Mouse (Mus musculus) limb, embryonic 12.5 days (tissue): Measurements from ENCODE around the gene Pdia6. TPM values are rescaled to one million over a fixed set of nuclear protein-coding genes. Genes with fewer than 3 reads are reported as not detected.

ENCODE experiments used
- ATAC-seq: fragments of 200-750 bp; cut with Nextera tagmentation; 2 replicates; pipeline ENCODE4 v1.8.0; 2017; ENCODE audit warnings: low read depth, moderate TSS enrichment; ENCODE audit not compliant: insufficient number of reproducible peaks, insufficient read depth, low FRiP score, low TSS enrichment
- H3K27ac ChIP-seq: fragments of 300-500 bp; sonication (generic); 2 replicates; pipeline ENCODE4 v1.5.1; 2016; ENCODE audit warnings: mild to moderate bottlenecking, moderate library complexity
- H3K27me3 ChIP-seq: fragments of 300-500 bp; sonication (generic); 2 replicates; pipeline ENCODE4 v1.6.1; 2016; ENCODE audit warnings: mild to moderate bottlenecking, moderate library complexity
- H3K36me3 ChIP-seq: fragments of 300-500 bp; sonication (generic); 2 replicates; pipeline ENCODE4 v1.6.1; 2016; ENCODE audit warnings: mild to moderate bottlenecking, moderate library complexity
- H3K4me1 ChIP-seq: fragments of 300-500 bp; sonication (generic); replicated peaks from 2 replicates; pipeline ENCODE4 v1.6.1; 2016
- H3K4me2 ChIP-seq: fragments of 300-500 bp; sonication (generic); 2 replicates; pipeline ENCODE4 v1.6.1; 2016; ENCODE audit warnings: mild to moderate bottlenecking, moderate library complexity
- H3K4me3 ChIP-seq: fragments of 300-500 bp; sonication (generic); replicated peaks from 2 replicates; pipeline ENCODE4 v1.5.1; 2016; ENCODE audit warnings: mild to moderate bottlenecking
- H3K9ac ChIP-seq: fragments of 300-500 bp; sonication (generic); replicated peaks from 2 replicates; pipeline ENCODE4 v1.6.1; 2016; ENCODE audit warnings: mild to moderate bottlenecking, moderate library complexity
- H3K9me3 ChIP-seq: fragments of 300-500 bp; sonication (generic); 2 replicates; pipeline ENCODE4 v1.6.1; 2016; ENCODE audit warnings: mild to moderate bottlenecking, moderate library complexity
- WGBS: fragments of 180-500 bp; shearing (Covaris S2); methylation state at CpG from one replicate; pipeline ENCODE4 v1.1.7; 2016; 5-methylcytosine and 5-hydroxymethylcytosine counted together
- polyA plus RNA-seq: library from polyadenylated mRNA; unstranded; fragments of >200 nt; fragmentation: Nextera tagmentation; extraction: Ambion mirVana; gene quantifications from 2 replicates; pipeline ENCODE4 v1.2.1, GENCODE M21; 2016

Pdia6 gene
- polyA plus RNA-seq, 1 experiment from 2014 or later: 582 TPM

- Histone ChIP-seq H3K9me3 (no peaks in the 10 kb centered on the region), H3K9ac (no peak overlapping the region), H3K4me1 (no peaks in the 10 kb centered on the region), H3K36me3 (no peaks in the 10 kb centered on the region), H3K4me2 (no peak overlapping the region), H3K27me3 (no peaks in the 10 kb centered on the region; the same call in 1 of the 2 replicates), H3K4me3 (no peak overlapping the region), H3K27ac (no peak overlapping the region)
- WGBS: 83% methylated on average over 7 of the region's 7 CpGs
- ATAC-seq: no peak
Measured at GRCm38 (mm10) chr12:17305445-17305844, 39.1 kb downstream of the Pdia6 start.

GRCm38 (mm10) chr12:17308246-17308645, 41.9 kb downstream of the Pdia6 start:
- Histone ChIP-seq H3K27me3 (no peaks in the 10 kb centered on the region), H3K36me3 (no peaks in the 10 kb centered on the region), H3K4me3 (no peak overlapping the region), H3K9ac (no peak overlapping the region), H3K4me2 (no peak overlapping the region), H3K9me3 (no peaks in the 10 kb centered on the region), H3K27ac (no peak overlapping the region), H3K4me1 (no peaks in the 10 kb centered on the region)
- no peak for ATAC-seq
- 58% methylated on average over 4 of the region's 4 CpGs for WGBS

- no peaks in the 10 kb centered on the region for H3K36me3 ChIP-seq
- H3K4me1 ChIP-seq: no peaks in the 10 kb centered on the region
- no peak overlapping the region for H3K27ac ChIP-seq
- no peaks in the 10 kb centered on the region for H3K27me3 ChIP-seq
- WGBS: 76% methylated on average over 16 of the region's 16 CpGs
- H3K4me2 ChIP-seq: no peak overlapping the region
- no peak overlapping the region for H3K9ac ChIP-seq
- ATAC-seq: no peak
- H3K4me3 ChIP-seq: no peak overlapping the region
- no peaks in the 10 kb centered on the region for H3K9me3 ChIP-seq
Measured at GRCm38 (mm10) chr12:17310852-17311839, 44.8 kb downstream of the Pdia6 start.

GRCm38 (mm10) chr12:17316096-17316495, 49.8 kb downstream of the Pdia6 start:
- Histone ChIP-seq H3K36me3 (no peaks in the 10 kb centered on the region), H3K27ac (no peak overlapping the region), H3K4me1 (no peaks in the 10 kb centered on the region), H3K27me3 (no peaks in the 10 kb centered on the region), H3K4me3 (no peak overlapping the region), H3K9ac (no peak overlapping the region), H3K9me3 (no peaks in the 10 kb centered on the region), H3K4me2 (no peak overlapping the region)
- WGBS: 84% methylated on average over 5 of the region's 5 CpGs
- ATAC-seq: no peak

- Histone ChIP-seq H3K36me3 (no peaks in the 10 kb centered on the region), H3K4me2 (no peak overlapping the region), H3K9ac (no peak overlapping the region), H3K4me1 (no peaks in the 10 kb centered on the region), H3K4me3 (no peak overlapping the region), H3K27me3 (peaks cover 14% of the 10 kb centered on the region), H3K9me3 (no peaks in the 10 kb centered on the region), H3K27ac (no peak overlapping the region)
- ATAC-seq: no peak
- 74% methylated on average over 4 of the region's 4 CpGs for WGBS
Measured at GRCm38 (mm10) chr12:17317970-17318369, 51.6 kb downstream of the Pdia6 start.

GRCm38 (mm10) chr12:17318453-17318852, 52.1 kb downstream of the Pdia6 start:
- WGBS: 81% methylated on average over 3 of the region's 3 CpGs
- no peak overlapping the region for H3K9ac ChIP-seq
- H3K4me2 ChIP-seq: no peak overlapping the region
- H3K27ac ChIP-seq: no peak overlapping the region
- ATAC-seq: no peak
- H3K36me3 ChIP-seq: no peaks in the 10 kb centered on the region
- no peaks in the 10 kb centered on the region for H3K9me3 ChIP-seq
- peaks cover 18% of the 10 kb centered on the region for H3K27me3 ChIP-seq
- no peaks in the 10 kb centered on the region for H3K4me1 ChIP-seq
- H3K4me3 ChIP-seq: no peak overlapping the region

GRCm38 (mm10) chr12:17324549-17325470, 58.5 kb downstream of the Pdia6 start:
- Histone ChIP-seq H3K4me2 (peak overlapping the region; percentile 85), H3K4me1 (peaks cover 12% of the 10 kb centered on the region), H3K9me3 (no peaks in the 10 kb centered on the region), H3K36me3 (no peaks in the 10 kb centered on the region), H3K27me3 (peaks cover 62% of the 10 kb centered on the region), H3K9ac (peak overlapping the region; percentile 44), H3K4me3 (peak overlapping the region; percentile 46), H3K27ac (no peak overlapping the region)
- ATAC-seq: no peak
- WGBS: 4% methylated on average over 51 of the region's 51 CpGs

GRCm38 (mm10) chr12:17329259-17329658, 62.9 kb downstream of the Pdia6 start, which contains the start of gene Atp6v1c2:
Gene Atp6v1c2 (minus strand): TSS chr12:17329359.
- H3K4me2 ChIP-seq: no peak within 1 kb of the TSS
- peaks cover 10% of the 10 kb centered on the region for H3K4me1 ChIP-seq
- H3K36me3 ChIP-seq: no peaks in the 10 kb centered on the region
- 75% methylated on average over 3 of the region's 3 CpGs for WGBS
- no peak for ATAC-seq
- no peak within 1 kb of the TSS for H3K27ac ChIP-seq
- H3K9ac ChIP-seq: no peak within 1 kb of the TSS
- H3K4me3 ChIP-seq: no peak within 1 kb of the TSS
- H3K9me3 ChIP-seq: no peaks in the 10 kb centered on the region
- peaks cover 35% of the 10 kb centered on the region for H3K27me3 ChIP-seq

GRCm38 (mm10) chr12:17333459-17333858, 67.1 kb downstream of the Pdia6 start:
- H3K4me1 ChIP-seq: no peaks in the 10 kb centered on the region
- WGBS: 22% methylated on average over 1 of the region's 1 CpGs
- no peaks in the 10 kb centered on the region for H3K27me3 ChIP-seq
- no peaks in the 10 kb centered on the region for H3K36me3 ChIP-seq
- H3K9me3 ChIP-seq: 0 out of 2 replicates have a peak, but pooled peaks cover 9% of the 10 kb centered on the region
- no peak overlapping the region for H3K27ac ChIP-seq
- no peak overlapping the region for H3K9ac ChIP-seq
- H3K4me3 ChIP-seq: no peak overlapping the region
- no peak overlapping the region for H3K4me2 ChIP-seq
- ATAC-seq: no peak
